Mouse (Mus musculus) cerebellum, adult 2 months (tissue): ENCODE measurements around the gene Ift43.

Source experiments
- CTCF ChIP-seq: fragments of 200-500 bp; IDR thresholded peaks from 2 replicates; pipeline ENCODE4 v1.5.1; 2011; ENCODE audit warnings: low read depth, mild to moderate bottlenecking, control low read depth, low read length, moderate library complexity, borderline replicate concordance; ENCODE audit not compliant: insufficient read depth
- POLR2A ChIP-seq: fragments of 200-500 bp; IDR thresholded peaks from 2 replicates; pipeline ENCODE4 v1.6.1; 2011; ENCODE audit warnings: low read length, control low read depth, borderline replicate concordance; ENCODE audit not compliant: insufficient read depth

DNA sequence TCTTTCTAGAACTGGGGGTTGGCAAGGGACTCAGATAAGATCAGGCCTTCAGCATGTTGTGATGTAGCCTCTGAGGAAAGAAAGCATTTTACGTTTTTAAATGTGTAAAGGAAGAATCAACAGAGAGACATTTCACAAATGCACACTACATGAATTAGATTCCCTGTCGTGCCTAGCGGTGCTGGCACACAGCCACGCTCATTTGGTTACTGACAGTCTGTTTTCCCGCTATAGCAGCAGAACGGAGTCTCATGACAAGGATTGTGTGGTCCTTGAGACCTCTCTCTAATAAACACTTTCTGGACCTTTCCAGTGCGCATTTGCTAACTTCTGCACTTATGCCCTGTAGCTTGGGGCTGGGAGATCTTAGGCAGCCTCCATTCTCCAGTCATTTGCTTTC lies 96.9 kb downstream of the Ift43 start:
- TF ChIP-seq CTCF (no peak), POLR2A (no peak)
